Mouse (Mus musculus): ENCODE measurements around the gene Tsen2.

DNA sequence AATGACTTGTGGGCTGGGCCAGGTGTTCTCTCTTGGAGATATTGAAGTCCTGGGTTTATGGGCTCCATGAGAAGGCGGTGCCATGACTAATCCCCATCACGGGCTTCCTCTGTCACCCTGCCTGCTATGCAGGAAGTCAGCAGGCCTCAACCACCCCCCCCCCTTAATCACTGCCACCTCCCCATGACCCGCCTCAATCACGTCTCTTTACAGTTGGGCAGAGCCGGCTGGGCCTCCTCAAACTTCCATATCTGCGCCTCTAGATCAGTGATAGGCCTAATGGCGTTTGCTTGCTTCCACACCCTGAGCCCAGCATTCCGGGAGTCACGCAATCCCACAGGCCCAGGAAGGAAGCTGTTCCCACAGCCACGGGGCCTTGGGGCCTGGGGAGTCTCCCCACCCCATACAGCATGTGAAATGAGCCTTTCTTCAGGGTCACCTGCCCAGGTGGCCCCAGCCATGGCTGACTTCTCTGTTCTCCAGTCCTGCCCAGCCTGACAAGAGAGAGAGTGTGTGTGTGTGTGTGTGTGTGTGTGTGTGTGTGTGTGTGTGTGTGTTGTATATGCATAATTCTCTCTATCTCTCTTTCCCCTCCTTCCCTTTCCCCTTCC lies 40.8 kb upstream of the Tsen2 start:
- TF ChIP-seq POLR2A (IDR thresholded peaks at IDR 0.05; ENCODE audit: control insufficient read depth, low read depth, low read length): no peak
- no peak for TF ChIP-seq CTCF (IDR thresholded peaks at IDR 0.05; ENCODE audit: control insufficient read depth, insufficient read depth, insufficient replicate concordance, low read depth, low read length)

All from testis, adult 2 months (tissue).